Mouse (Mus musculus) ovary, postnatal 36 days (tissue): ENCODE measurements at regions not wholly inside any gene's neighbourhood (a gene's known extent, or its start where the extent isn't known, plus 50 kb on each side); places are given as distances from the start of the nearest gene placed in this dataset.

Source experiments
- DNase-seq: peaks from one replicate; pipeline ENCODE4 v3.0.0; 2022; ENCODE audit warnings: low spot score, mixed read lengths

DNA sequence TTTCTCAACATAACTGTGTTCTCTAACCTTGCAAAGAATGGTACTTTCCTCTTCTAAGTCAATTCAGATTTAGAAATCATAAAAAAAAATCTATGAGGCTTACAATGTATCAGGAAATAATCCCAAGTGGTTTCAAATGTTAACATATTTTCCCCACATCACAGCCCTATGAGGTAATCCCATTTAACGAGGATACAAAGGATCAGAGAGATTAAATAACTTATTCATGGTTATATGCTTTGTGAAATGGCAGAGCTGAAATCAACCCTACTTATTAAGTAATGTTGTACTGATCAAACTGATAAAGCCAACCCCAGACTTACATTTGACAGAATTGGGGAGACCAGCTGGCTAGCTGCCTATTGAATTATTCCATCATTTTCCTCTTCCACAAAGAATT, 614.4 kb downstream of the Ntrk3 start:
- no peak for DNase-seq

DNA sequence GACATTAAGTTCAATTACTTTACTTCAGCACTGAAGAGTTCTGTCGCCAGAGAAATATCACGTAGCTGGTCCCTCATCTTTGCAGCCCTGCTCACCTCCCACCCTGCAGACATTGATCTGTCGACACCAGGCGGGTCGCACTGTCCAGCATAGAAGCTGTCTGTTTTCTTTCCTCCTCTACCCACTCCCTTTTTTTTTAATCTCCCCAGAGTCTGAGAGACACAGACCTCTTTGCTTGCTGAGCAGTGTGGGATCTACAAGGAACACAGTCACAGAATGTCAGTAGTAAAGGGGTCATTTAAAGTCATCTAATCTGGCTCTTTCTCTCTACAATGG, 616.7 kb downstream of the Ntrk3 start:
- DNase-seq = no peak

GRCm38 (mm10) chr7:78120462-78121150, 617.2 kb downstream of the Ntrk3 start:
- no peak for DNase-seq

- no peak for DNase-seq
These were observed 618.0 kb downstream of the Ntrk3 start for GRCm38 (mm10) chr7:78119809-78120208.

GRCm38 (mm10) chr7:78111291-78111690, 626.5 kb downstream of the Ntrk3 start:
- no peak for DNase-seq

DNA sequence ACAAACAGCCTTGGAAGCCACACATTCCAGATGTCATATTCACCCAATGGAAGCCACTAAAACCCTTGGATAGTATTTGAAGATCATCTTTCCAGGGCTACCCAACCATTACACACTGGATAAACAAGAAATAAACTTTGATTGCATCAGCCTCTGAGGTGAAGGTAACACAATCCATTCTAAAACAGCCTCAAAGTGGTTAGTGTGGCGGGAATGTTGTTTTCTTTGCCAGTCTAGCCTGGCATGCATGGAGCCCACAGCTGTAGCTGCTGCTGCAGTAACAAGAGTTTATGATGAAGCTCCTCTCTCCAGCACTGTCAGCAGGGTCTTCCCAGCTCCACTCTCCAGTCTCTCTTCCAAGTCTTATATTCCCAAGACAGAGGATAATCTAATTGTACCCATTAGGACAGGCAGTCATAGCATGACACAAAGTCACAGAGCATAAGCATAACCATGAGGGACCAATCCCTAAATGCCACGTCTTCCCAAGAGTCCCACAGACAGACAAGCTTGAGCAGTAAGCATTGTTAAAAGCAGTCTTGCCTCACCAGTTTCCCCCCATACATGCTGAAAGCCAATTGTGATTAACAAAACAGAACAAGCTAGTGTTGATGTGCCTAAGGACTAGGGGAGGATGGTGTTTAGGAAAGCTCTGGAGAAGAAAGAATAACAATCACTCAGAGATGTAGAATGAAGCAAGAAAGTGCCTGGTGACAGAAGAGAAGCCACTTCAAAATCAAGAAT, 634.1 kb downstream of the Ntrk3 start:
- no peak for DNase-seq

DNA sequence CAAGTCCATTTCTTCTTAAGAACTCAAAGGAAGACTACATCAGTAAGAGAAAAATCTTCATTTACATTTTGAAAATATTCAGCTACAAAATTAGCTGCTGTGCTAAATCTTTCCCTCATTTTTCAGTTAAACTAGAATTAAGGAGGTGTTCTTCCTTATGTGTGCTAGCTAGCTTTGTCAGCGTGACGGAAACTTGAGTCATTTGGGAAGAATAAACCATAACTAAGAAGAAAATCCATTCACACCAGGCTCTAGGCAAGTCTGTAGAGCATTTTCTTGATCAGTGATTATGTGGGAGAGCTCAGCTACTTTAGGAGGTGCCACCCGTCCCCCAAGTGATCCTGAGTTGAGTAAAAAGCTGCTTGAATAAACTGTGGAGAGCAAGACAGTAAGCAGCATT, 635.4 kb downstream of the Ntrk3 start:
- DNase-seq = no peak

GRCm38 (mm10) chr7:78086566-78087008, 651.2 kb downstream of the Ntrk3 start:
- DNase-seq = no peak

DNA sequence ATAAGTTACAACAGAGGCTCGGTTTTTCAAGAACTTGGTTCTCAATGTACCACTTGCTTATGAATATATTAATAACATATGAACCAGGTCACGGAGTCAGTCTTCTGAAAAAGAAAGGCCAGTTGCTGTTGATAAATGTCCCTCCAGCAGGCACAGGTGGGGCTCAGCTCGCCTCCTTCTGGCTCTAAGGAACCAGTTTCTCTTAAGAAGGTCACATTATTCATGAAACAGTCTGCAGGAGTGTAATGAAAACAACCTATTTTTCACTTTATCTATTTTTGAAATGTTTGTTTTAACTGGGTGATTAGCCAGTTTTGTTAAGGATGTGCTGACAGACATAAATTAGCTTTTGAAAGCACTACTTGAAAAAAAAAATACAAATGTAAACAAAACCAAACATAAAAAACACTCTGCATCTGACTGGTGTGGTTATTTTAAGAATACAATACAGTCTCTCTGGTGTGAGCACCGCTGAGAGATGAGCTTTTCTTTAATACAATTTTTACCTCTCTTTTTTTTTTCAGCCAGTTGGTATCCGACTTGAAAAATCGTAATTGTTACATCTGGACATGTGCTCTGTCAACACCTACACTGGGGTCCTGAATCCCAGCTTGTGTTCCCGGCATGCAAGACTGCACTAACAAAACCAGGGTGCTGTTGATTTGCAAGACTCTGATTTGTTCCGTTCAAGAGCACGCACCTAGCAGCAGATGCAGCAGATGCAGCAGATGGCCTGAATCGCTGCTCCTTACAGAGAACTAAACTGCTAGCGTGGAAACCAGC, 651.8 kb downstream of the Ntrk3 start:
- no peak for DNase-seq

DNA sequence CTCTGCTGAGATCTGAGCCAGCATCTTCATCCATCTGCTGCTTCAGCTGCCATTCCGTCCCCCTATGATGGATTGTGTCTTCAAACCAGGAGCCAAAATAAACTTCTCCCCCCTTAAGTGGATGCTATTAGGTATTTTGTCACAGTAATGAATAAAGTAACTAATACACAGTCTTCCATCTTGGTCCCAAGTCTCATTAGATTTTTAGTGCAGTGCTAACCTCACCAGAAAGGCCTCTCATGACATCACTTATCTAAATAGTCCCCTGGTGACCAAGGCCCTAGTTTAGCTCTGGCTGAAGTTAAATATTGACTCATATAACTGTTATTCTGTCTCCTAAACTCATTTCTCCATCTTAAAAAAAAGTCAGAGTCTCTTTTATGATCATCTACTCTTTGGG, 658.1 kb downstream of the Ntrk3 start:
- no peak for DNase-seq

GRCm38 (mm10) chr7:78071131-78071530, 666.7 kb downstream of the Ntrk3 start:
- DNase-seq = no peak

- DNase-seq = no peak
These were observed 676.2 kb downstream of the Ntrk3 start for GRCm38 (mm10) chr7:78061631-78062030.

DNA sequence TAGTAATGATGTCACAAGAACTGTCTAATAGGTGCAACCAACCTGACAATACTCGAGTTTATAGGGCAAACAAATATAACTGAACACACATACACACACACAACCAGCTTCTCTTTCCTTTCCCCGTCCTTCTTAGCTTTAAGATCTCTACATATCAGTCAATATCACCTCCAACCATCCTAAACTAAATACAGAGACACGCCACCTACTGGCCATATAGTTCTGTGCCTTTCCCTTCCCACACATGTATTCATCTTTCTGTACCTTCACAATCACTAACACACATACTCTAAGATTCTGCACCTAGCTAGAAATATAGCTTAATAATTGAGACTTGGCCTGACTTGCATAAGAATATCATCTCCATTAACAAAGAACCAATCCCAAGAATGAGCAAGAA, 688.2 kb downstream of the Ntrk3 start:
- no peak for DNase-seq

DNA sequence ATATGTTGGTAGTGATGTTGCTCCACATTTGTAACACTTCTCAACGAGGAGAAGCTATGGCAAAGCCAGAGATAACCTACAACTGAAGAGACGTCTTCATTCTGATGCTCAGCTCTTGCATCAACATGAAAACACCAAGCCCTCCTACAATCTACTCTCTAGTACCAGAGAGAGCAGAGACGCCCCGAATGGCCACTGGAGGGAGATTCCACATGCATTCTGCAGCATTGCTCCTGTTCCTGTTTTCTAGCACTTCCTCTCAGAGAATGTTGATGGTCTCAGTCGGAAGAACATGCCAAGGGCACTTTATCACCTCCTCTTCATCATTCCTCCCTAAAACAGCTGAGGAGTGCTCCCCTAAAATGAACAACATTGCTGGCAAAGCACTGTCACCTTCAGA, 692.4 kb downstream of the Ntrk3 start:
- DNase-seq = no peak

GRCm38 (mm10) chr7:78031032-78031431, 706.8 kb downstream of the Ntrk3 start:
- no peak for DNase-seq

DNA sequence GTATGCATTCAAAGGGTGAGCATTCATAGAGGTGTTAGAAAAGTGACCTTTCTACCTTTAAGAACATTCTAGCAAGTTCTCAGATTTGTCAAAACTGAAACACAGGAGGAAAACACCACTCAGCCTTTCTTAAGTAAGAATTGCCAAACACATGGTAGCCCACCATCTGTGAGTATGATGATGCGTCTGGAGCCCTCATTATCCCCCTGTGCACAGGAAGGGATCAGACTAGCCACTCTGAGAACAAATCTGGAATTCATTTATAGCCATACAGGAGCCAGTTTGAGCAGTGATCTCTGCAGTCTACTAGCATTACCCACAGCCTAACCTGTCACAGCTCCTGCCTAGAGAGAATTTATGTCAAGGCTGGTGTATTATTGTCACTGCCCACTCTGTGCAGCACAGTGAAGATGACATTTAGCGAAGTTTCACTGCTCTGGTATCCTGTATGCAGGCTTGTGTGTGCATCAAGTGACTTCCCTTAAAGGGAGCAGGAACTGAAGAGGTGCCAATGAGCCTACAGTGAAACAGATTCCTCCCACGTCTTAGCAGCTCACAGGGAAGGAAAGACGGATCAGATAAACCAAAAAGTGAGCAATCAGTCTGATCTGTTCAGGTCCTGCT, 710.7 kb downstream of the Ntrk3 start:
- no peak for DNase-seq

DNA sequence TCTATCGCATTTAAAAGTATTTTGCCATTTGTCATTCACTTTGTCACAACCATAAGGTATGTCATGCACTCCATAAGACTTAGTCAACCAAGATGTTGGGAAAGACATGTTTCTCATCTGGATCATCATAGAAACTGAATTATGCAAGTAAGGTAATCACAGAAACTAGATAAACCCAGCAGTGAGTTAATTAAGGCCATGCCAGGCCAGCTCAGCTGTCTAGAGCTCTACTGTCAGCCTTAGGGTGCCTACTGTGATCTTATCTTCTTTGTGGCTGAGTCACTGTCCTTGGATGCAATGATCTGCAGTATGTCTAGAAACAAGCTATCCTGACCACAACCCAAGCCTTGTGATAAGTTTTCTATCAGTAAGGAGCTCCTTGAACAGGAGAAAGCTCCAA, 714.2 kb downstream of the Ntrk3 start:
- DNase-seq = no peak

DNA sequence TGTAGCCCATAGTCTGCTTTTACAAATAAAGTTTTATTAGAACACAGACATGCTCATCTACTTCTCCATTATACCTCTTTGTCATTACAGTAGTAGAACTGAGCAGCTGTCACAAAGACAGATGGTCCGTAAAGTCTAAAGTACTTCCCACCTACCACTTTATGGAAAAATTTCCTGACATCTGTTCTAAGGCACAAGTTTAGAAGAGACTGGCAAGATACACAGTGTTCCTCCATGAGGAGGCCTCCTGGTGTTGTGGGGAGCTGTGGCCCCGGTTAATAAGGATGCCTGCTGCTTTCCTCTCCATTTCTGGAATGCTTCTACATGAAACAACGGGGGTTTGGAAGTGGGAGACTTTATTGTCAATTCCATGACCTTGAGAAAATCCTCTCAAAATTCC, 714.7 kb downstream of the Ntrk3 start:
- DNase-seq = no peak

DNA sequence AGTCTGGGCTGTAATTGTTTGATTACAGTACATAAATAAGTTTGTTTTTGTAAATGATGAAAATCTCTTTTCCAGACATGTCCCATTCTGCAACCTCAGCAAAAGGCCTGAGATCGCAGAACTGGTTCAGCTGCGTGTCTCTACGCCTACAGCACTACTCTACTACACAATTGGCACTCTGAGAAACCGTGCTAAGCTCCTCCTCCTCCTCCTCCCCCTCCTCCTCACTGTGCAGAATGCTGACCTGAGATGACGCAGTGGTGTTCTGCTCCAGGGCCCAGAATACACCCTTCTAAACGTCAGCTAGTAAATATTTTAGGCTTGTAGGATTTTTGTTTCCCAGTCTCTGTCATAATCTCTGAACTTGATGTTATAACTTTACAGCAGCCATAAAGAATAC, 724.2 kb downstream of the Ntrk3 start:
- DNase-seq = no peak

- DNase-seq = no peak
These were observed 734.7 kb downstream of the Ntrk3 start for GRCm38 (mm10) chr7:78003086-78003485.

GRCm38 (mm10) chr7:77993840-77994239, 744.0 kb downstream of the Ntrk3 start:
- DNase-seq = no peak

GRCm38 (mm10) chr7:77990150-77990549, 747.7 kb downstream of the Ntrk3 start:
- DNase-seq = no peak

DNA sequence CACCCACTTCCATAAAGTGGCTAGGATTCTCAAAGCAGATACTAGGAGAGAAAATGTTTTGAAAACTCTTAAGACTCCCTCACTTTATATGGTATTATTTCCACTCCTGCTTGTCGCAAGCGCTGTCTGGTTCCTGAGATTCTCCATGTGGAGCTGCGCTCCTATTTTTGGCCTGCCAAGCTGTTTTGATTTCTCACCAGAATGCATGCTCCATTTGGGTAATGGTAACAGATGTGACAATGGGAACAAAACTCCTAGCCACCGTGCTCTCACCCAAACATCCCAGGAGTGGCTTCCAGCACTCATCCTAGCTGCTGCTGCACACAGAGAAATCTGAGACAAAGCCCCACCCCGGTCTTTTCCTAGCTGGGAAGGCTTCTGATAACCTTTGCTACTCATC, 749.6 kb downstream of the Ntrk3 start:
- no peak for DNase-seq
